Mouse (Mus musculus) lung, postnatal 0 days (tissue): ENCODE measurements around the gene Flot1.

ENCODE experiments used
- CTCF ChIP-seq: IDR thresholded peaks from 2 replicates; pipeline ENCODE4 v1.5.1; 2016; ENCODE audit warnings: antibody characterized with exemption, mild to moderate bottlenecking
- EP300 ChIP-seq: IDR thresholded peaks from 2 replicates; pipeline ENCODE4 v1.6.1; 2016; ENCODE audit warnings: antibody characterized with exemption, mild to moderate bottlenecking, control low read depth

GRCm38 (mm10) chr17:35776811-35777609, 46.0 kb upstream of the Flot1 start:
- peak; percentile 87 for TF ChIP-seq EP300
- peak; percentile 30 for TF ChIP-seq CTCF
